Mouse (Mus musculus): ENCODE measurements around the gene Olfr320. TPM values are rescaled to one million over a fixed set of nuclear protein-coding genes. Genes with fewer than 3 reads are reported as not detected.

The Olfr320 gene
- total RNA-seq, 2 experiments from 2014 or later: not detected

Other genes with a start within 250 kb of the Olfr320 start
- gene Gm12253, start 248.5 kb upstream of the Olfr320 start, total RNA-seq (2021): not detected
- gene Lypd9, start 228.2 kb upstream of the Olfr320 start, total RNA-seq (2021): not detected
- gene Olfr30, start 218.8 kb upstream of the Olfr320 start, total RNA-seq (2021): not detected
- not detected for gene Olfr332, start 188.5 kb upstream of the Olfr320 start, total RNA-seq (2021)
- not detected for gene Olfr331, start 178.5 kb upstream of the Olfr320 start, total RNA-seq (2021)
- gene Olfr330, start 146.3 kb upstream of the Olfr320 start, total RNA-seq (2021): not detected
- gene Olfr329-ps, start 134.7 kb upstream of the Olfr320 start, total RNA-seq (2021): not detected
- not detected for gene Olfr328, start 125.5 kb upstream of the Olfr320 start, total RNA-seq (2021)
- gene Olfr224, start 110.5 kb upstream of the Olfr320 start, total RNA-seq (2021): not detected
- gene Olfr325, start 103.4 kb upstream of the Olfr320 start, total RNA-seq (2021): not detected
- not detected for gene Olfr324, start 86.0 kb upstream of the Olfr320 start, total RNA-seq (2021)
- gene 2210407C18Rik, start 65.0 kb upstream of the Olfr320 start, total RNA-seq (2021): not detected
- not detected for gene Olfr323, start 50.6 kb upstream of the Olfr320 start, total RNA-seq (2021)
- not detected for gene Trim58, start 40.6 kb upstream of the Olfr320 start, total RNA-seq (2021)
- not detected for gene Olfr322, start 22.3 kb upstream of the Olfr320 start, total RNA-seq (2021)
- not detected for gene Olfr319, start 18.1 kb downstream of the Olfr320 start, total RNA-seq (2021)
- not detected for gene Olfr318, start 42.9 kb downstream of the Olfr320 start, total RNA-seq (2021)
- gene Olfr317, start 58.1 kb downstream of the Olfr320 start, total RNA-seq (2021): not detected
- not detected for gene Olfr316, start 71.6 kb downstream of the Olfr320 start, total RNA-seq (2021)
- gene Olfr315, start 92.1 kb downstream of the Olfr320 start, total RNA-seq (2021): not detected
- gene Olfr314, start 101.9 kb downstream of the Olfr320 start, total RNA-seq (2021): not detected
- gene Fam183b, start 120.9 kb downstream of the Olfr320 start, total RNA-seq (2021): not detected
- gene Olfr313, start 133.9 kb downstream of the Olfr320 start, total RNA-seq (2021): not detected
- not detected for gene Olfr312, start 148.1 kb downstream of the Olfr320 start, total RNA-seq (2021)
- not detected for gene Olfr311, start 158.2 kb downstream of the Olfr320 start, total RNA-seq (2021)
- gene Gm12258, start 166.1 kb downstream of the Olfr320 start, total RNA-seq (2021): under 1 TPM; 0.78 TPM
- gene 2810021J22Rik, start 186.1 kb downstream of the Olfr320 start, total RNA-seq (2021): 1 to 10 TPM in 1 of 2 experiments, under 1 TPM in 1; 0.82 to 1.2 TPM
- gene Zfp39, start 223.1 kb downstream of the Olfr320 start, total RNA-seq (2021): 1 to 10 TPM; 2.8 to 3.1 TPM
- not detected for gene Btnl10, start 236.8 kb downstream of the Olfr320 start, total RNA-seq (2021)

Measured in gastrocnemius, adult 18-20 months (tissue).